Comparison of ENCODE assay signal across 13 mouse cellular contexts in genomic region chr11:88534331-88534929, GRCm38 (mm10).
DNase-seq lines count a peak whose midpoint lies in the region; ATAC-seq and TF ChIP-seq lines count a peak whose summit lies in the region.
"Had no signal": no experiment of that assay in that cellular context is flagged by ENCODE, and none has a peak within 500 bp of the region (broad histone marks: within the 10 kb centered on the region; RNA-seq: fewer than 3 reads in every experiment).

No protein-coding gene starts in this region.

- TF ChIP-seq CTCF in olfactory bulb, adult 2 months (IDR thresholded peaks at IDR 0.05; ENCODE audit: insufficient read depth, low read depth, low read length) = no peak

- intact Hi-C loops in gastrocnemius, postnatal 14 days (cut with DNase I; ENCODE audit: low total_unique reads) = no loop called here

- H3K4me3 ChIP-seq in kidney, embryonic 16.5 days (ENCODE audit: low read length) = no peak overlapping the region
- no peak overlapping the region for H3K4me3 ChIP-seq in kidney, embryonic 14.5 days (ENCODE audit: low read length)
- H3K4me3 ChIP-seq in forebrain, embryonic 11.5 days (ENCODE audit: low read depth, low read length) = no peak overlapping the region
- H3K4me3 ChIP-seq in limb, embryonic 12.5 days (replicated peaks) = no peak overlapping the region
- H3K4me3 ChIP-seq in olfactory bulb, adult 2 months (ENCODE audit: insufficient read depth, low read depth, low read length) = no peak overlapping the region
- H3K4me3 ChIP-seq: liver, embryonic 15.5 days had no signal

- ATAC-seq in kidney, embryonic 16.5 days (ENCODE audit: low FRiP score, low TSS enrichment) = no peak
- no peak for ATAC-seq in kidney, embryonic 14.5 days (ENCODE audit: low FRiP score, low TSS enrichment)
- peak; percentile 63 for ATAC-seq in forebrain, embryonic 11.5 days (replicated peaks; ENCODE audit: low FRiP score)
- no peak for ATAC-seq in limb, embryonic 12.5 days (ENCODE audit: insufficient number of reproducible peaks, insufficient read depth, low FRiP score, low TSS enrichment, low read depth)

- no peak for TF ChIP-seq POLR2A in olfactory bulb, adult 2 months (IDR thresholded peaks at IDR 0.05; ENCODE audit: insufficient read depth, low read depth, low read length)

- no peak overlapping the region for H3K4me2 ChIP-seq in kidney, embryonic 16.5 days (replicated peaks; ENCODE audit: low read depth, low read length)
- H3K4me2 ChIP-seq in kidney, embryonic 14.5 days (replicated peaks; ENCODE audit: low read depth, low read length) = no peak overlapping the region
- no peak overlapping the region for H3K4me2 ChIP-seq in forebrain, embryonic 11.5 days (ENCODE audit: low read depth, low read length, severe bottlenecking)
- peak overlapping the region; percentile 15; the same call in 1 of the 2 replicates for H3K4me2 ChIP-seq in limb, embryonic 12.5 days
- H3K4me2 ChIP-seq: liver, embryonic 15.5 days had no signal

- H3K27ac ChIP-seq in kidney, embryonic 16.5 days (ENCODE audit: low read length) = peak overlapping the region; percentile 17; the same call in 1 of the 2 replicates
- no peak overlapping the region for H3K27ac ChIP-seq in kidney, embryonic 14.5 days (ENCODE audit: low read depth, low read length)
- peak overlapping the region; percentile 73 for H3K27ac ChIP-seq in forebrain, embryonic 11.5 days (ENCODE audit: low read depth, low read length)
- no peak overlapping the region for H3K27ac ChIP-seq in limb, embryonic 12.5 days
- H3K27ac ChIP-seq in olfactory bulb, adult 2 months (ENCODE audit: insufficient read depth, low read depth, low read length) = 0 out of 2 replicates have a peak overlapping the region, but pooled peaks have one; percentile 22
- H3K27ac ChIP-seq: liver, embryonic 15.5 days had no signal

- H3K36me3 ChIP-seq in kidney, embryonic 16.5 days (ENCODE audit: insufficient read depth, low read length) = no peaks in the 10 kb centered on the region
- no peaks in the 10 kb centered on the region for H3K36me3 ChIP-seq in kidney, embryonic 14.5 days (ENCODE audit: control insufficient read depth, insufficient read depth, low read length)
- no peaks in the 10 kb centered on the region for H3K36me3 ChIP-seq in forebrain, embryonic 11.5 days (ENCODE audit: control insufficient read depth, insufficient read depth, low read length)
- H3K36me3 ChIP-seq in limb, embryonic 12.5 days = no peaks in the 10 kb centered on the region; the same call in 1 of the 2 replicates
- H3K36me3 ChIP-seq: liver, embryonic 15.5 days had no signal

- no peaks in the 10 kb centered on the region for H3K9me3 ChIP-seq in kidney, embryonic 16.5 days (ENCODE audit: low read length)
- no peaks in the 10 kb centered on the region for H3K9me3 ChIP-seq in kidney, embryonic 14.5 days (ENCODE audit: control insufficient read depth, low read length)
- H3K9me3 ChIP-seq in forebrain, embryonic 11.5 days (ENCODE audit: control insufficient read depth, low read length) = no peaks in the 10 kb centered on the region
- no peaks in the 10 kb centered on the region for H3K9me3 ChIP-seq in limb, embryonic 12.5 days
- H3K9me3 ChIP-seq: liver, embryonic 15.5 days had no signal

- H3K9ac ChIP-seq in kidney, embryonic 16.5 days (replicated peaks; ENCODE audit: low read length) = no peak overlapping the region
- no peak overlapping the region for H3K9ac ChIP-seq in kidney, embryonic 14.5 days (ENCODE audit: low read depth, low read length)
- H3K9ac ChIP-seq in forebrain, embryonic 11.5 days (ENCODE audit: low read length) = no peak overlapping the region; the same call in 1 of the 2 replicates
- no peak overlapping the region for H3K9ac ChIP-seq in limb, embryonic 12.5 days (replicated peaks)
- H3K9ac ChIP-seq: liver, embryonic 15.5 days had no signal

- WGBS in kidney, embryonic 16.5 days = 25% methylated on average over 11 of the region's 11 CpGs
- WGBS in kidney, embryonic 14.5 days = 18% methylated on average over 11 of the region's 11 CpGs
- 3% methylated on average over 11 of the region's 11 CpGs for WGBS in forebrain, embryonic 11.5 days
- 26% methylated on average over 11 of the region's 11 CpGs for WGBS in limb, embryonic 12.5 days
- 65% methylated on average over 11 of the region's 11 CpGs for WGBS in olfactory bulb, adult 2 months

- H3K4me1 ChIP-seq in kidney, embryonic 16.5 days (ENCODE audit: insufficient read depth, low read length) = peaks cover 43% of the 10 kb centered on the region
- H3K4me1 ChIP-seq in kidney, embryonic 14.5 days (ENCODE audit: control insufficient read depth, insufficient read depth, low read length) = peaks cover 33% of the 10 kb centered on the region
- H3K4me1 ChIP-seq in forebrain, embryonic 11.5 days (replicated peaks; ENCODE audit: control insufficient read depth, insufficient read depth, low read length) = peaks cover 33% of the 10 kb centered on the region
- peaks cover 48% of the 10 kb centered on the region for H3K4me1 ChIP-seq in limb, embryonic 12.5 days (replicated peaks)
- H3K4me1 ChIP-seq in olfactory bulb, adult 2 months (ENCODE audit: control insufficient read depth, insufficient read depth, low read length) = peaks cover 25% of the 10 kb centered on the region

- H3K27me3 ChIP-seq in kidney, embryonic 16.5 days (ENCODE audit: insufficient read depth, low read length) = no peaks in the 10 kb centered on the region
- H3K27me3 ChIP-seq in kidney, embryonic 14.5 days (ENCODE audit: control insufficient read depth, insufficient read depth, low read length) = no peaks in the 10 kb centered on the region
- H3K27me3 ChIP-seq in forebrain, embryonic 11.5 days (ENCODE audit: control insufficient read depth, insufficient read depth, low read length) = no peaks in the 10 kb centered on the region
- no peaks in the 10 kb centered on the region for H3K27me3 ChIP-seq in limb, embryonic 12.5 days
- H3K27me3 ChIP-seq: liver, embryonic 15.5 days had no signal

- DNase-seq in forebrain, embryonic 11.5 days (ENCODE audit: low spot score) = peak; percentile 67
- DNase-seq in urinary bladder, adult 2 months (ENCODE audit: low spot score) = no peak
- no peak for DNase-seq in yolk sac, embryonic 10.5 days (ENCODE audit: low spot score)
- no peak for DNase-seq in gastrocnemius, postnatal 14 days
- DNase-seq: adrenal gland, adult 8-10 months; cerebellum, postnatal 10 days; spleen, adult 18-20 months; thymus, postnatal 36 days had no signal

Comparison
In these comparisons a context has a peak if more than half of its experiments do, and no peak if none do; other contexts are left out.
1. H3K27ac ChIP-seq: peak in kidney, embryonic 16.5 days (single experiment), forebrain, embryonic 11.5 days (single experiment) and olfactory bulb, adult 2 months (single experiment); none in kidney, embryonic 14.5 days (single experiment) and limb, embryonic 12.5 days (single experiment).